Mouse (Mus musculus) left cerebral cortex, postnatal 36 days (tissue): ENCODE data around the gene Mxi1. TPM values are rescaled to one million over a fixed set of nuclear protein-coding genes. Genes with fewer than 3 reads are reported as not detected.
A peak's percentile ranks its signal among the peaks of the same experiment; 100 is the strongest.
"Not testable (repeated sequence)": the region's sequence is repeated elsewhere in the genome, so short reads cannot be mapped to it uniquely, and the experiment has no call there.

Experiments used
- DNase-seq, 2 experiments: peaks; one replicate each; pipeline ENCODE4 v3.0.0; 2021 to 2022; ENCODE audit warnings: low spot score in 2 of 2, mixed read lengths in 1 of 2
- intact Hi-C: fragments of 180-260 bp; cut with DNase I; formaldehyde crosslinking; loops from one replicate; pipeline ENCODE4 v1.15.1; 2025
- total RNA-seq, 2 experiments: library from RNA; stranded (reverse); gene quantifications; 2 replicates each; pipeline ENCODE4 v1.2.3; 2021

Gene Mxi1
- total RNA-seq, 2 experiments from 2014 or later = 91.9 to 94.5 TPM

DNA sequence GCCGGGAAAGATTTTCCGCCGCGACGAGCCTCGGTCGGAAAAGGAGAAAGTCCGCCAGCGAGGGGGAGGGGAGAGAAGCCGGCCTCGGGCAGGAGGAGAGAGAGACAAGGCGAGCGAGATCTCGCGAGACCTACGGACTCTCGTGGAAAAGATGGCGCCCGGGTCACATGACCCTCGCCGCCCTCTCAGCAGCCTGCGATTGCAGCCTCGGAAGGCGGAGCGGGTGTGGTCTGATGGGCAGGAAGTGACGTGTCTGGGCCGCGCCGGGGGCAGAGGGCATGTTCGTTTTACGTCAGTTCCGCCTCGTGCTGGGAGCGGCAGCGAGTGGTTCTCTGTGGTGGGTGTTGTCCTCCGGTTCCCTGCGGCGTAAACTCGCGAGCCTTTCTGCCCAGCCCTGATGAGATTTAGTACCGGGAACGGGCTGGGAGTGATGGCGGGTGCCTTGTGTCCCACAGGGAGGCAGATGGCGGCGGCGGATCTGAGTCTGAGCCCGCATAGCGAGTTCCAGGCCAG lies 80.2 kb downstream of the Mxi1 start, which contains the start of gene Smndc1:
Gene Smndc1, minus strand, starts transcription at position 84 of the 513 bp plus-strand sequence.
- intact Hi-C loops = no loop called here
- DNase-seq = peak; percentile 99 to 100

DNA sequence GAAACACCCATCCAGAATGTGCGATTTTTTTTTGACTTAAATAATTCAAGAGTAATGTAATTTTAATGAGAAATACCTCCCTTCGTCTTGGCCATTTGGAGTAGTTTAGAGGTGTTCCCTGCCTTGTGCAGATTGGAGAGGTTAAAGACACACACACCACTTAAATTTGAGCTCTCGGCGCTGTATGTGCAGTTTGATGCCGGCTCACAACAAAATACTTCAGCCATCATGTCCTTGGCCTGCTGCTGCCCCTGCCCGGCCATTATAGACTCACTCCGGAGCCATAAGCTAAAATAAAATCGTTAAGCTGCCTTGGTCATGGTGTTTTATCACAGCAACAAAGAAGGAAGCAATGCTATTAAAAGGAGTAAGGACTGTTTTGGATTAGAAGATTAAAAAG lies 81.1 kb downstream of the Mxi1 start:
- DNase-seq = no peak
- intact Hi-C loops = no loop called here

DNA sequence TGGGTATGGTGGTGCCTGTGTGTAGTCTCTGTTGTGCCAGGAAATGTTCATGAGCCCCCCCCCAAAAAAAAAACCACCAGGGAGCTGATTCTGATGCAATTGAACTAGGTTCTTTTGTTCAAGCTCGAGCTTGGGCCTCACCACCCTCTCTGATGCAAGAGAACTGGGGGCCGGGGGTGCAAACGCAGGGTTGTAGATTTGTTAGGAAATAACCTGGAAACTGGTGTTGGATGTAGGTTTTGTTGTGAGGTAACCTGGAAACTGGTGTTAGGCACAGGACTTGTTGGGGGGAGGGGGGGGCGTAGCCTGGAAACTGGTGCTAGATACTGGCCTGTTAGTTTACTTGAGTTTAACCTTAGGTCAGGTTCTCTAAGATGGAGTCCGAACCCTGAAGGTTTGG lies 81.5 kb downstream of the Mxi1 start:
- intact Hi-C loops = no loop called here
- no peak for DNase-seq

- DNase-seq = no peak
- intact Hi-C loops = no loop called here
These were observed 82.5 kb downstream of the Mxi1 start for GRCm38 (mm10) chr19:53392781-53393343.

DNA sequence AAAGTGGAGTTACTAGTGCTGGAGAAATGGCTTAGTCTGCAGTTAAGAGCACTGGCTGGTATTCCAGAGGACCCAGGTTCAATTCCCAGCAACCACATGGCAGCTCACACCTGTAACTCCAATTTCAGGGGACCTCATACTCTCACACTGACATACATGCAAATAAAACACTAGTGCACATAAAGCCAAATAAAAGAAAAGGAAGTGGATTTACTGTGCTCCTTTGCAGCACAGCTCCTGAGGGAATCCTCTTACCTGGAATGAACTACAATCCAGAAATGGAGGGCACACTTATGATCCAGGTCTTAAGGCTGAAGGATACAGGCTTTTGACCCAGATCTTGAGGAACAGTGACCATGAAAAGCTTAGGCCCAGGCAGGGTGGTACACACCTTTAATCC lies 83.3 kb downstream of the Mxi1 start:
- intact Hi-C loops = loop anchor here (1.0 kb wide), 1 partner anchor 186 kb away; no protein-coding TSS in a partner anchor
- no peak for DNase-seq

- intact Hi-C loops = loop anchor here (1.0 kb wide), 1 partner anchor 185 kb away; no protein-coding TSS in a partner anchor
- DNase-seq = no peak
These were observed 84.2 kb downstream of the Mxi1 start for GRCm38 (mm10) chr19:53394552-53394951.

GRCm38 (mm10) chr19:53394956-53395355 lies 84.6 kb downstream of the Mxi1 start:
- not testable (repeated sequence) for DNase-seq
- intact Hi-C loops = loop anchor here (1.0 kb wide), 1 partner anchor 184 kb away; no protein-coding TSS in a partner anchor

GRCm38 (mm10) chr19:53395805-53396204 lies 85.5 kb downstream of the Mxi1 start:
- intact Hi-C loops = not testable (repeated sequence)

GRCm38 (mm10) chr19:53397451-53398233 lies 87.3 kb downstream of the Mxi1 start:
- intact Hi-C loops = no loop called here
- no peak for DNase-seq

More at GRCm38 (mm10) chr19:53395805-53396204, 85.5 kb downstream of the Mxi1 start:
- not testable (repeated sequence) for DNase-seq

DNA sequence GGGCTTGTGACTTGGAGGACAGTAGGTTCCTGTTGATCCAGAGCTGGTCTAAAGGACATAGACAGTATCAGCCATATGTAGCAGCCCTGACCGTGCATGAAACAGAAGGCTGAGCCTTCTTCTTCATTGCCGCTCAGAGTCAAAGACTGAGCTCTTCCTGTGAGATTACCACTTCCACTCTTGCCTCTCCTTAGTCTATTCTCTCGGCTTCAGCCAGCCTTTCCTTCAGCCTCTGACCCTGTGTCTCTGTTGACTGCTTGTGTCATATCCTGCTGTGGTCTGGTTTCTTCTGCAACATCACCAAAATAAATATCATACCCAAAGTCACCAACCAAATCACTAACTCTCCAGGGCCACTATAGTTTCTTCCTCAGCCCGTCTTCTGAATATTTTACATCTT lies 88.9 kb downstream of the Mxi1 start:
- intact Hi-C loops = no loop called here
- DNase-seq = no peak

DNA sequence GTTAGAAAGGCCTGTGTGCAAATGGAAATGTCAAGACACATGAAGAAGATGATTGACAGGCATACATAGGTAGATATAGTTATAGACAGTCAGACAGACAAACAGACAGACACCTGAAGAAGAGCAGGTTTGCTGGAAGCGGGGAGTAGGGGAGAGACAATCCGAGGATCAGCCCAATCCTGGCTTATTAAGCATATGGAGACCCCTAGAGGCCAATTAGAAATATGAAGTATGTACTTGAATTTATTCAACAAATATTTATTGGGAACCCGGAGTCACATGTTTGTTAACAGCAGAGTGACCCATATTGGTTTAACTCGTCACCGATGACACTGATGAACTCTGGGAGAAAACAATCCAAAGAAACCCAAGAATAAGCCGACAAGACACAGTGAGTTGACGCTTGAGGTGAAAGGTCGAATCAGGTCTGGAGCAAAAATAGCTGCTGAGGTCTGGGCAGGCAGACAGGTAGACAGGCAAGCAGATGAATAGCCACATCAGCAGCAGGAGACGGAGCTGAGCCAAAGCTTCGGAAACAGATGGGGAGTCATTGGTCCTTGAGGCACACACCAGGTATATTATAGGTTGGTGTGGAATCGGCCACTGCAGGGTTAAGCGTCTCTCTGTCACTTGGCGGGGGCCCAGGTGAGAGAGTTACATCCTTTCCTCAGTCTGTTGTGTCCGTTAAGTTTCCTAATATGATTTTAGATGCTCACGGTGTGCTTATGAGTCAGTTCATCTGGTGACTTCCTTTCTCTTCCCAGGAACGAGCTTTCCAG lies 90.2 kb downstream of the Mxi1 start:
- intact Hi-C loops = loop anchor here (10.0 kb wide), 1 partner anchor 354 kb away; no protein-coding TSS in a partner anchor
- DNase-seq = no peak

DNA sequence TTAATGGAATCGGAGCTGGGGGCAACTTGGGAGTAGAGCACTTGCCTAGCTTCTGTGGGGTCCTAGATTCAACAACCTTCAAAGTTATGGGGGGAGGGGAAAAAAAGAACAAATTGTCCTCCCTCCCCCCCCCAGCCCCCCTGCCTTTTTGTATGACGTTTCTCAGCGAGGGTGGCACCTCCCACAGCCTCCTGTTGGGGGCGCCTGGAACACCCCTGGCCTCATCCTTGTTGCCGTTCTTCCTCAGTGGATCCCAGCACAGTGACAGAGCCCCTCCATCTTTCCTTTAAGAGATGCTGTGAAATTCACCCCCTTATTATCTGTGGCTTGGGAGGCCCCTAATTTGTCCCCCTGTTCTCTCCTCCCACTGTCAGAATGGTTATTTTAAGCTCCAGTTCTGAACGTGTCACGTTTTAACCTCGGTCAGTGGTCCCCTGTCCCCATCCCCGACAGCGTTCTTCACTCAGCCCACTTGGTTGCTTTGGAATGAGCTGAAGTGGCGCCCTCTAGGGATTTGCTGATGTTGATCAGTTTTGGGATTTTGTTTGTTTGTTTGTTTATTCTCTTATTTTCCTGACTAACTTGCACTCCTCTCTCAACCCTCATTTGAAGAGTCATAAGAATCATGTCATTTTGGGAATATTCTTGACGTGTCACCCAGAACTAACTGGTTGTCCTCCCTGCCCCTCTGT lies 92.6 kb downstream of the Mxi1 start:
- no peak for DNase-seq
- intact Hi-C loops = loop anchor here (10.0 kb wide), 1 partner anchor 352 kb away; no protein-coding TSS in a partner anchor

DNA sequence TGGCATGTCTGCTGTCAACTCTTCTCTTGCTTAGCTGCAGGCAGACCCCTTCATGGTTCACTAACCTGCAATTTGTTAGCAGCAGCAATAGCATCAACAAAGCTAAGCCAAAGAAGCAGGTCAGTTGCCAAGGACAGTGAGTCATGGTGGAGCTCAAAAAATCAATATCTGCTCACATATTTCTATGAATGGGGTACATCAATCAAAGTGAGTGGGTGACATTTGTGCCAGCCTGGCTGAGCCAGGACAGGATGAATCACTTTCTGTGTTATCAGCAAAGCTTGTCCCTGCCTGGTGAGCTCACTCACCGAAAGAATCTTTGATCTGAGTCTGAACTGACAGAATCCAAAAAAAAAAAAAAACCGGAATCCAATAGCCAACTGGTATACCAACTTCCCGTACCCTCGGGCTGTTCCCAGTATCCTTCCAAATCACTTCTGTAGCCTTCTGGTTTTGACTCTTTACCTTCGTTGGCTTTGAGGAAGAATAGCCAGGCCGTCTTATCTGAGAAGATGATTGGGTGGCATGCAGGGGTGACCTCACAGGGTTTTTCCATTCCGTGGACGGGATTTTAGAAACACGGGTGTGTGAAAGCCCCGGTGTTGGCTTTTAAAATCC lies 94.0 kb downstream of the Mxi1 start:
- DNase-seq = no peak
- intact Hi-C loops = loop anchor here (10.0 kb wide), 1 partner anchor 350 kb away; no protein-coding TSS in a partner anchor

GRCm38 (mm10) chr19:53404837-53405356 lies 94.6 kb downstream of the Mxi1 start:
- no peak for DNase-seq
- intact Hi-C loops = loop anchor here (10.0 kb wide), 1 partner anchor 350 kb away; no protein-coding TSS in a partner anchor

GRCm38 (mm10) chr19:53405810-53406209 lies 95.5 kb downstream of the Mxi1 start:
- intact Hi-C loops = loop anchor here (10.0 kb wide), 1 partner anchor 349 kb away; no protein-coding TSS in a partner anchor
- DNase-seq = no peak

- DNase-seq = no peak
- intact Hi-C loops = loop anchor here (10.0 kb wide), 1 partner anchor 347 kb away; no protein-coding TSS in a partner anchor
These were observed 97.0 kb downstream of the Mxi1 start for GRCm38 (mm10) chr19:53407350-53407749.

DNA sequence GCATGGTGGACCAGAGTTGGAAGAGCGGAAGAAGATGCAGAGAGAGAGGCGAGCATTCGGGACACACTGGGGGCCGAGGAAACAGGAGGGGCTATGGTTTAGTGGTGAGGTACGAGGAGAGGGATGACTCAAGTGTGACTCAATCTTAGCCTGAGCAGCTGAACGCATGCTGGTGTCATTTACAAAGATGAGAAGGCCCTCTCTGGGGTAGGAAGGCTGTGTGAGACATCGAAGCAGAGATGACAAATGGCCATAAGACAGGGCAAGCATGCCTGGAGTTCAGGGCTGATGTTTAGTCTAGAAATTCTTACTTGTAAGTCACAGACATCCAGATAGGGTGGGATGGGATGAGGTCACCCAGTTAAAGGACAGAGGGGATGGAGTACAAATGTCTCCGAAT lies 98.1 kb downstream of the Mxi1 start:
- no peak for DNase-seq
- intact Hi-C loops = loop anchor here (10.0 kb wide), 1 partner anchor 346 kb away; no protein-coding TSS in a partner anchor

GRCm38 (mm10) chr19:53409663-53410307 lies 99.5 kb downstream of the Mxi1 start:
- DNase-seq = no peak
- intact Hi-C loops = loop anchor here (10.0 kb wide), 1 partner anchor 345 kb away; no protein-coding TSS in a partner anchor
